Mouse (Mus musculus) ovary, postnatal 14 days (tissue): ENCODE data around the gene Flad1.
A peak's percentile ranks its signal among the peaks of the same experiment; 100 is the strongest.
"Not testable (repeated sequence)": the region's sequence is repeated elsewhere in the genome, so short reads cannot be mapped to it uniquely, and the experiment has no call there.

Source experiments
- DNase-seq: peaks from one replicate; pipeline ENCODE4 v3.0.0; 2022; ENCODE audit warnings: low spot score

Gene Flad1

DNA sequence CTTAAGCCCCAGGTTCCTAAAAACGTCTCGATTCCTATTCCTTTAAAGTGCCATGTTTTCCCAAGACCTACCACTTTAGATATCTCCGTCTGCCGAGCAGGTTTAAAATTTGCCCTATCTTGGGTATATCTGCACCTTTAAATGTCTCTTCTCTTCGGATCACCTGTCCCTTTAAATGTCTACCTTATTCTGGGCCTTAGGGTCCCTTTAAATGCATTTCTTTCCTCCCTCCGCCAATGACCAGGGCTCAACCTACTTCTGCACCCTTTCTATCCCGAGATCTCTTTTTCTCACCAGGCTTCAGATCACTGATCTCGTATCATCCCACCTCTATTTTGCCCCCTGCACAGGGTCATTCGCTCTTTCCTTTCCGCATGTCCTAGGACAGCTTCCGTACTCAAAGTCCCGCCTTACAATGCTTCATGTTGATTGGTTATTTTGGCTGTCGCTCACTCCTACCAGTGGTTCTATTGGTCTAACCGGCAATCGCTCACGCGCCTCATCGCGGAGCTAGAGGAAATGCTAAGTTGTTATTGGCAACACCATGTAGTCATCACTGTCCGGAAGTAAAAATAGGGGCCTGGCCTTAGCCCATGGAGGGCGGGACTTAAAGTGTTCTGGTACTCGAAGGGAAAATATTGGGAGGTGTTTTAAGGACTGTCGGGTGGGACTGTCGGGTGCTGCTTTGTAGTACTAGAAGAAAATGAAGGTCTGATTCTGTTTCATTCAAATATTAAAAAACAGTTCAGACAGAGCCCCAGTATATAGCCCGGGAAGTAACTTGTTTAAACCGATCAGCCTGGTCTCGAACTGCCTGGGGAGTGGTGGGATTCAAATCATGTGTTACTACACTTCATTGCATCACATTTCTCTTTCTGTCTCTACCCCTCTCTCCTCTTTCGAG, at the start of gene Flad1:
Flad1 (minus strand) TSS at position 381 of the 904 bp plus-strand sequence.
- DNase-seq, result peak; percentile 100

DNA sequence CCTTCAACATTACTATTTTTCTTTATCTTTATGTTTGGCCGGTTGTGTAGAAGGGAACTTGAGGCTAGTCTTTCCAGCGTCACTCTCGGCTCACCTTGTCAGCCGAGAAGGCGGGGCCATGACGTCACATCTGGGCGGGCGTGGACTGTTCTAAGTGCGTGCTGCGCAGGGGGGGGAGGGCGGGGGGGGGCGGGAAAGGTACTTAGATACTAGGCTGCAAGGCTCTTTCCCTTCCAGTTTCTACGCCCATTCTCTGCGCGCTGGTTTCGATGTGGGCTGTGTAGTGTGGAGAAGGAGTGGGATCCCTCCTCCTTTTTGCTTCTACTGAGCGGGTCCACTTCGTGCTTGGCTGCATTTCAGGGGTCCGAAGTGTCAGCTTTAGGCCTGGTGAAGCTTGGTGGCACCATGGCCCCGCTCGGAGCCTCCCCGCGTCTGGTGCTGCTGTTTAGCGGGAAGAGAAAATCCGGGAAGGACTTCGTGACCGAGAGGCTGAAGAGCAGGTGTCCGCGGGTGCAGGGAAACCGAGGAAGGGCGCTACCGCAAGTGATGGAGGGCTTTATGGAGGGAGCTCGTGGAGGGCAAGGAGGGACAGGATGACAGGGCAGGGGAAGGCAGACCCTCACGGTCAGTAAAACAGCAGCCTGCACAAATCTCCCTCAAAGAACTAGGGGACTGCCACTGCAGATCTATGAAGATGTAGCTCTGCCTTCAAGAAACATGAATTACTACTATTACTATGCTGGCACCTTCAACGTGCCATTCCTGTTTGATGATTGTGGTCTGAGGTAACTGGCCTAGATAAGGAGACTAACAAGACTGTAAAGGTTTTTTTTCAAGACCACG, 47.5 kb upstream of the Flad1 start:
- DNase-seq, result peak; percentile 83

DNA sequence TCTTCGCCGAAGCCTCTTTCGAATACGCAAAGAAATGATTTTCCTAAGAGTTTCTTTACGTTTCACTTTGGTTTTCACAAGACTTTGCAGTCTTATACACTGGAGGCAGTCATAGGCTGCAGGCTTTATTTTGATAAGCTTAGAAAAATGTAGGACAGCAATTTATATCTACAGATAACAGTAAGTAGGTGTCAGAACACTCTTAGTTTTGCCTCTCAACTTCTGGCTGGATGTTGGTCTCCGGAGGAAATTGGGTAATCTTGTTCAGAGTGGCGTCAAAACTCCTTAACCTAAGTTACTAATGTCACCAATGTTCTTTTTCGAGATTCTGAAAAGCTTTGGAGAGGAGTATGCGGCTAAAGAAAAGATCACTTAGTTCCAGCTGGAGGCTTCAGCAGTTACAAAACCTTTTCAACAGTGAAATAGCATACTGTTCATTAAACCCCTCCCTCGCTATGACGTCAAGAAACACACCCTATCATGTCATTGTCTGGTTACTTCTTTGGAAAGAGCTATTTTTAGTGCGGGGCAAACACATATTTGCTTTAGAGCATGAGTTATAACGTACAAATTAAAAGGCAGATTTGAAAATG, 46.8 kb upstream of the Flad1 start:
- no peak for DNase-seq

DNA sequence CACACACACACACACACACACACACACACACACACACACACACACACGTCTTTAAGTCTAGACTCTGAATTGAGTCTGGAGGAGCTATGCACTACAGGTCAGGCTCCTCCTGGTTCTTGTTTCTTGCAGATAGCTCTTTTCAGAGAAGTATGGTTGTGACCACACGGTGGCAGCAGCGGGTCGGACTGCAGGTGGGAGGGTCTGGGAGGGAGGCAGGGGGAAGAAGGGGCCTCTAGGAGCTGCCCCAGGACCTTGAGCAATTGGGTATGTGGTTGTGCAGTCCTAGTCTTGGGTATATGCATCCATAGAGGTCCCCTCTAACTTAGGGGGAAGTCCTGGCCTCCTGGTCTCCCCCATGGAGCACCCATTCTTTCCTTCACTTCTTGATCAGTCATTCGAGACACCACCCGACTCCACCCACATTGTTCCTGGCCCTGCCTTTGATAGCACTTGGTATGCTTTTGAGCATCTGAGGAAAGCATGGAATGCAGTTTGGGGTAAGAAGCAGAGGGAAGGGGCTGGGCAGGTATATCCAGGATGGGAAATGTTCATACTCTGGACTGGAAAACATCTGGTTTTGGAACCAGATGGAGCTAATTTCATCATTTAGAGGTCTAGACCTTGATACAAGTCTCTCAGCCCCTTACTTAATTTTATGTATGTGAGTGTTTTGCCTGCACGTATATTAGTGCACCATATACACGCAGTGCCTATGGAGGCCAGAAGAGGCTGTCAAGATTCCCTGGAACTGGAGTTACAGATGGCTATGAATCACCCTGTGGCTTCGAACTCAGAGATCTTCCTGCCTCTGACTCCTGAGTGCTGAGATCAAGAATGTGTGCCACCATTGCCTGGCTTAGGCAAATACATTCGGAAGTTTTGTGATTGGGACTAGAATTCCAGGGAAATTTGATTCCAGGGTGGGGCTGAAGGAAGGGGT, 45.3 kb upstream of the Flad1 start:
- DNase-seq, result peak; percentile 63

DNA sequence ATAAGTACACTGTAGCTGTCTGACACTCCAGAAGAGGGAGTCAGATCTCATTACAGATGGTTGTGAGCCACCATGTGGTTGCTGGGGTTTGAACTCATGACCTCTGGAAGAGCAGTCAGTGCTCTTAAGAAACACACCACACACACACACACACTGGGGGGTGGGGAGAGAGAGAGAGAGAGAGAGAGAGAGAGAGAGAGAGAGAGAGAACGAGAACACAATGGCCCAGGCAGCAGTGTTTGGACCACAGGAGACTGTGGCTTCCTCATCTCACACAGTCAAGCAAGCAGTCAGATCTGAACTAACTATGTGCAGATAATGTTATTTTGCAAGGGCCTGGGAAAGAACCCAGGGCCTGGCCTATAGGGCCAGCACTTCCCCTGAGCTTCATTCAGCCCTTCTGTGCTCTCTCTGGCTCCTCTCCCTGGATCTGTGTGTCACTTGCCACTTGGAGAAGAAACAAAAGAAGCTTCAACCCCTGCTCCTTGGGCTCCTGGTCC, 44.2 kb upstream of the Flad1 start:
- DNase-seq, result no peak

DNA sequence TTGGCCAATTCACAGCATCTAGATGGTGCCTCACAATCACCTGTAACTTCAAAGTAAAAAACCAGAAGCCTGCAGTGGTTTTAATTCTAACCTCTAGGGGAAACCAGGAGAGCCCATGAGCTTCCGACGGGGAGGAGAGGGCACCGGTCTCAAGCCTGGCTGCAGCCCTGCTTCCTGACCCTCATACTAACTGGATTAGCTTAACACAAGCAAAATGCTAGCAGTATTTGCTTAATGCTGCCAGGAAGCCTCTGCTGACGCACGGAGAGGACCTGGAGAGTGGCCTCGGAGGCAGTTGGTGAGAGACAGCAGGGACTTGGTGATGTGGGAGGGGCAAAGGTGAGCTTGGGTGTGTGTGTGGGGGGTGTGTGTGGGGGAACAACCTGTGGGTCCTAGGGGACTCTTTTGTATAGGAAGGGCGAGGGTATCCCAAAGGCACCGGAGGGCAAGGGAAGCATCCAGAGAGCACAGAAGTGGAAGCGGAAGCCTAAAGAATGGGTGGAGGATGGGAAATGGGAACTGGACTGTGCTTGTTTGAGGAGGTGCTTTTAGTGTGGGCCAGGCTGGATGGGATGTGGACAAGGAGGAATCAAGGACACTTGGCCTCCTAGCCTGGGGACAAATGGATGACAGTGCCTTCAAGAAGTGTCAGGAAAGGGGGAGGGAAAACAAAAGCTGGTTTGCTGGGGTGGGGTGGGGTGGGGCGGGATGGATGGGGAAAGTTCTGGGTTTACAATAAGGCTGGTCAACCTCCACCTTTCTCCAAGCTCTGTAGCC, 42.9 kb upstream of the Flad1 start, which contains the start of gene Pmvk:
Pmvk (plus strand) TSS at position 141 of the 777 bp plus-strand sequence.
- DNase-seq, result no peak

DNA sequence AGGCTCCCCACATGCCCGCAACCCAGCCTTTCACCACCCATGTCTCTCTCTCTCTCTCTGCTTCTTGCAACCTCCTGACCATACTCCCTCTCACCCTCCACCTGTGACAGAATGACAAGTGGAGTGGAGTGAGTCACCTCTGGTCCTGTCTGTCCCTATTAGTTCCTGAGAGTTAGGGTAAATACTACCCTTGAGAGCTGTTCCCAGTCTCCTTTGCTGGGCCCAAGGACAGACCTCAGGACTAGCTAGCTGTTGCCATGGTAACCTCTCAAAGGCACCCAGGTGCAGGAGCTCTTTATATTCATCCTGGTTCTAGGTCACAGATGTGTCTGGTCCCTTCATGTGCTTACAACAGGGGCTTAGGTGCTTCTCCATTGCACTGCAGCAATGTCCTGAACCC, 40.2 kb upstream of the Flad1 start:
- no peak for DNase-seq

DNA sequence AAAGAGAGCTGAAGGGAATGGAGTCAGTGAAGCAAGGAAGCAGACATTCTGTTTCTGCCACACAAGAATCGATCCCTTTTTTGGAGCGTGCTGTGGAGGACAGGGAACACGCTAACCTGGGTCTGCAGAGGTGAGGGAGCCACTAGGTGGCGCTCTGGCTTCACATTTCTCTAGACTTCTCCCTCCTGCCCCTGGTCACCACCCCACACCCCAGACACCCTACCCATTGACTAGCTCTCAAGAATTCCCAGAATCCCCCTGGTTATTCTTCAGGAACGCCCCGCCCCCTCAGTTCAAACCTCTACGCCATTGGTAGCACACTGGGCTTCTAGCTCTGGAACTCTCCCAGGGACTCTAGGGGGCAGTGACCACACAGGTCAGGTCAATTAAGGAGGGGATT, 37.9 kb upstream of the Flad1 start:
- DNase-seq, result peak; percentile 55

DNA sequence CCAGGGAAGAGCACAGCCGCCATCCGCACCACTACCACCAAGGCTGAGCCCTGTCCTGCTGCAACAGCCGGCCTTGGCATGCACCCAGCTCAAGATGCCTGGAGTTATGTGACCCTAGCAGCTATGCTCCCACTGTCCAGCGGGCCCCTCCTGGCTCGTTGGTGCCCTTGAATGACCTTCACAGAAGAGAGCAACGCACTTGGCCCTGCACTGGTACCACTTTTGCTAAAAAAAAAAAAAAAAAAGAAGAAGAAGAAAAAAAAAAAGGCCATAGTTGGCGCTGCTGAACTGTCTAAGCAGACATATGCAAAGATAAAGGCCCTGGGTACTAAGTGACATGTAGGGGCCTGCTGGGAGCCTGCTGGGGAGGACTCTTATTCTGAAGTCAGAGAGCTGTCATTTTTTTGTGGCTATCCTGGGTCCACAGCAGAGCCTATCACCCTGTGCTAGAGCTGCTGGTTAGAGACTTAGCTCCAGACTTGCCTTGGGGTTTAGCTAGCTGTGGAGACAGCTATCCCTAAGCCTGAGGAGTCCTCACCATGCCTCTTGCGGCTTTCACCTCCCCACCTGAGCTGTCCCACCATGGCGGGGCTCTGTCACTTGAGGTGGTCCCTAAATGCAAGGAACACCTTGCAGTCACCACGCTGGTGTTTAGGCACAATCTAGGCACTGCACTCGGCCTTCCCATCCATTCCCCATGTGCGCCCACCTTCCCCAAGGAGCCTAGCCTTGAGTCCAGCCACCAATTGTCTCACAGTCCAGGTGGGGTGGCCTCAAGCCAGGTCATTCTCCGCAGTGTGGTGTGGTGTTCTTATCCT, 37.3 kb upstream of the Flad1 start:
- DNase-seq, result no peak

DNA sequence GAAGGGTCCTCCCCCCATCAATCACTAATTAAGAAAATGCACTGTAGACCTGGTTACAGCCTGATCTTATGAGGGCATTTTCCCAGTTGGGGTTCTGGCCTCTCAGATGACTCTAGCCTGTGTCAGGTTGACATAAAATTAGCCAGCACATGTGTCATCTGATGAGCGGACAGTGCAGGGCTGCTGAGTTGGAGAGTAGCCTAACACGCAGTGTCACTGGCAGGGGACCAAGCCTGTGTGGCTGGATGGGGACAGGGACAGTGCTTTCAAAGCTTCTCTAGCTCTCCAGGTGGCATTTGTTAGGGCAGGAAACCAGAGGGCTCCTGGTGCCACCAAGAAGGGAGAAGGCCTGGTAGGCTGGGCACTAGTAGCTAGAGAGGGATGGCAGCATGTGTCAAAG, 29.0 kb upstream of the Flad1 start:
- DNase-seq, result no peak

DNA sequence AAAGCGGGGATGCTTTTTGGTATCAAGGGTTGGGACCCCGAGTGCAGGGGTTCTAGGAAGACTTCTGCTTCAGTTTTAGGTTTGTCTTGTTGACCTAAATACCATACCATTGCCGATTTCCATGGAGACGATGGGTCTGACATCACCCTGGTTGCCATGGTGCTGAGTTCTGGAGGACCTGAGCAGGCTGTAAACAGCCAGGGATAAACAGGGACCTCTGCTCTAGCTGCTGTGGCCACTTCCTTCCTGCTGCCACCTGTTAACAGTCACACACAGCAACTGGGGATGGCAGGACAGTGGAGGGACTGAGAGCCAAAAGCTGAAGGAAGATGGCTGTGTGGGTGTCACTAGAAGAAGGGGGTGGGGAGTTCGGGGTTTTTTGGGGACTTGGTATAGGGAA, 25.6 kb upstream of the Flad1 start:
- no peak for DNase-seq

DNA sequence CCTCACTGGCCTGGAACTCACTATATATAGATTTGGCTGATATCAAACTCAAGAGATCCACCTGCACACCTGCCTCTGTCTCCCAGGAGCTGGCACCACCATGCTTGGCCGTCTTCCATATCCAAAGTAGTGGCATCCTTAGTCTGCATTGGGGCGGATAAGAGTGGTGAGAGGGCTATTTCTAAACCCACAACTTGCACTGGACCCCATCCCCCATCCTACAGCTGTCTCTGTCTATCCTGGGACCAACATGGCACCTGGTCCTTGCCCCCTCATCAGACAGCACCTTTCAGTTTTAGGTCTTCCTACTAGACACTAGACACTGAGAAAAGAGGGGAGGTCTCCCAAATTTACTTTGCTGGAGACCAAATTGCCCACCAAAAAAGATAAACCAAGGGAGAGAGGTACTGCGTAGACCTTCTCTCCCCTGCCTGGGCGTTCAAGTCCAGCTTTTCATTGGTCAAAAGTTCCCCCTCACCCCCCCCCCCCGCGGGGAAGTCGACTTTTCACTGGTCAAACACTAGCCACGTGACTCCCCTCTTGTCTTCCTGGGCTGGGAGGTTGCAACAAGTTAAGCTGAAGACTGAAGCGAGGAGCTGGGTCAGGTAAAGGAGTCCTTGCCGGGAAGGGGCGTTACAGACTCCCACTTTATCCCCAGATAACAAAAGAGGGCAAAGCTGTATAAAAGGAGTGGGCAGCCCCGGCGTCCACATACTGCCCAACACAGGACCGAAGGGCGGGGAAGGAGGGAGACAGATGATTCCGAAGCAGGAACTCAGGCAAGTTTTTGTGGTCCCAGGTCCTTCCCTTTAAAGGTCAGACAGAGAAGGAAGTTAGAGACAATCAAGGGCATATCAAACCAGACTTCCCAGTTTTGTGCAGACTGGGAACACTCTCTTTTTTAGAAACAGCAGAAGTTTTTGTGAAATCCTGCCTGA, 24.8 kb upstream of the Flad1 start, which contains the start of gene Pbxip1:
Pbxip1 (plus strand) TSS at position 531 of the 938 bp plus-strand sequence.
- DNase-seq, result peak; percentile 45

DNA sequence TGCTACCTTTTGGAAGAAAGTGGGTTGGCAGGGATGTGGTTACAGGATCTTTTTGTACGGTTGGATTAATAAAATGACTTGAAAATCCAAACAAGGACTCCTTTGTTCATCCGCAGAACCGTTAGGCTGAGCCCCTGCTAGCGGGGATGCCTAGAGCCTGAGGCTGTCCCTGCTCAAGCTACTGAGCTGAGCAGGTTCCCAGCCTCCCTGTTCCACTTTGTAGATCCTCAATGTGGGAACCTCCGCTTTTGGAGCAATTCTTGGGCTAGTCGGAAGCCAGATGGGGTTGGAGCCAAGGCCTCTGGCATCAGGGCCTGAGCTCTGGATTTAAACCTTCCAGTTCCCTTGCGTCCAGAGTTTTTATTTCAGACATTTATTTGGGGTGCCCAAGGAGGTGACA, 23.4 kb upstream of the Flad1 start:
- no peak for DNase-seq

DNA sequence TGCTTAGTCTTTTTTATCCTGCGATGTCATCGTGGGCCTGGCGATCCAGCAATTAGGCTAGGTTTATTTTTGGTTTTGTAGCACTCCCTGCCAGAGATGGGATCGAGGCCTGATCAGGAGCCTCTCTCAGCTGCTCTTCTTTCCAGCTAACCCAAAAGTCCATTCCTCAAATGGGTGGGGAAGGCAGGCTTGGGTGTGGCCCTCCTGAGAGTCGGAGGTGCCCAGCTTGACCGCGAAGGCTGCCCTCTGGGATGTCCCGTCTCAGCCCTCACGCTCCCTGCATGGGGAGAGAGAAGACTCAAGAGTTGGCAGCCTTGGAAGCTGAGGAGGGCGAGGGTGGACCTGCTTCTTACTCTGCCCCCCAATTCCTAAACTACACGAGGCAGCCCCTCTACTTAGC, 22.9 kb upstream of the Flad1 start:
- DNase-seq, result no peak

DNA sequence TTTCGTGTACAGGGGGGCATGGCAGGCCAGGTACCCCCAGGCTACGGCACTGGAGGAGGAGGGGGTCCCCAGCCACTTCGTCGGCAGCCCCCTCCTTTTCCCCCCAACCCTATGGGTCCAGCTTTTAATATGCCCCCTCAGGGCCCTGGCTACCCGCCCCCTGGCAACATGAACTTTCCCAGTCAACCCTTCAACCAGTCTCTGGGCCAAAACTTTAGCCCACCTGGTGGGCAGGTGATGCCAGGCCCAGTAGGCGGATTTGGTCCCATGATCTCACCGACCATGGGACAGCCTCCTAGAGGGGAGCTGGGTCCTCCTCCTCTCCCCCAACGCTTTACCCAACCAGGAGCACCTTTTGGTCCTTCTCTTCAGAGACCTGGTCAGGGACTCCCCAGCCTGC, 20.9 kb upstream of the Flad1 start:
- DNase-seq, result no peak

DNA sequence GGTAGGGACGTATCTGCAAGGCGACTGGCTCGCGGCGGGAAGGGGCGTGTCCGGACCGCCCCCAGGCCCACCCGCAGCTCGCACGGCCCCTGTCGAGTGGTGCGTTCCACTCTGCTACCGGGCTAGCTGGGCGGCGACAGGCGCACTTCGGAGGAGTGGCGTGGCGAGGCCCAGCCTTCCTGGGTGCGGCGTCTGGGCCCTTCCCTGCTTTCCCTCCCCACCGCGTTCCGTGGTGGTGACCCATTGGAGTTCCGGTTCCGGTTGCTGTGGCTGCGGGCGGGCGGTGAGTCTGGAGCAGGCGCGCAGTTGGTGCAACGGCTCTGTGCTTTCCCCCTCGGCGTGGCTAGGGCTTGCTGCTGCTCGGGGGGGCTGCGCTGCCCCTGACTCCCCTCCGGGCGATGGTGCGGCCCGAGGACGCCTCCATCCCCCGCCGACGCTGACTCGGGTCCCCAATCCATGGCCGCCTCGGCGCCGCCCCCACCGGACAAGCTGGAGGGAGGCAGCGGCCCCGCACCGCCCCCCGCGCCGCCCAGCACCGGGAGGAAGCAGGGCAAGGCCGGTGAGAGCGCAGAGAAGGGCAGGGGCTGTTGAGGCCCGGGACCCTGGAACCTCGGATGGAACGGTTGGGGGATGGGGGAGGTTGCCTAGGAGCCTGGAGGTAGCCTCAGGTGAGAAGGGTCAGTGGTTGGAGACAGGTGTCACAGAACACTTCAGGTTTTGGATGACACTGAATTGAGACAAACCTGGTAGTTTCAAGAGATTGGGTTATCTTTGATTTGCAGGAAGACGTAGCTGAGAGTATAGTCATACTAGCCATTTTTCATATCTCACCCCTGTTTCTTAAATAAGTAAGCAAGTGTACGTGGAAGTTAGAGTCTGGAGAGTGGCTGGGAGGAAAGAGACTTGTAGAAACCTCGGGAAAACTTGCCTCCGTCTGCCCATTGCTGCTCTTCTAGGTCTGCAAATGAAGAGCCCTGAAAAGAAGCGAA, 18.8 kb upstream of the Flad1 start, which contains the start of gene Pygo2:
Pygo2 (plus strand) TSS at position 44 of the 989 bp plus-strand sequence.
- DNase-seq, result peak; percentile 88

DNA sequence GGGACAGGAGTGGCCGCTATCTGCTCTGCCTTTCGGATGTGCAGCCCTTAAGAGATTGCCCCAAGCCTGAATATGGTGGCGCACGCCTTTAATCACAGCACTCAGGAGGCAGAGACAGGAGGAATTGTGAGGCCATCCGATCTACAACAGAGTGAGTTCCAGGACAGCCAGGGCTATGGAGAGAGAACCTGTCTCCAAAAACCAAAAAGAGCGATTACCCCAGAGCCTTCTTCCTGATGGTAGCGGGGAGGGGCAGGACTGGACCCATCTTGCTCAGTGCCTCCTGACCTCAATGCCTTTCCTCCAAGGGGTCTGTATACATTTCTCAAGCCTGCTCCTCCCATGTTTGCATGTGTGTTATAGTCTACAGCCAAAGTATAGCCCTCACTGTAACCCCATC, 17.4 kb upstream of the Flad1 start:
- not testable (repeated sequence) for DNase-seq
